Mouse (Mus musculus): ENCODE results near the gene Iqschfp. TPM values are rescaled to one million over a fixed set of nuclear protein-coding genes. Genes with fewer than 3 reads are reported as not detected.
"Not testable (repeated sequence)": the region's sequence is repeated elsewhere in the genome, so short reads cannot be mapped to it uniquely, and the experiment has no call there.

Iqschfp gene
- polyA plus RNA-seq, 1 experiment: not detected

GRCm38 (mm10) chr3:68077406-68077805 is 185.4 kb downstream of the Iqschfp start:
- no peaks in the 10 kb centered on the region for H3K79me3 ChIP-seq (ENCODE audit: low read depth)
- H3K36me3 ChIP-seq (ENCODE audit: control insufficient read depth, insufficient read depth): no peaks in the 10 kb centered on the region
- no peak overlapping the region for H3K4me3 ChIP-seq (ENCODE audit: insufficient read depth, poor library complexity, severe bottlenecking)
- no peaks in the 10 kb centered on the region for H3K79me2 ChIP-seq (ENCODE audit: control insufficient read depth, insufficient read depth)
- no peak for TF ChIP-seq USF1 (IDR thresholded peaks at IDR 0.05; ENCODE audit: low read depth)
- TF ChIP-seq FOSL1 (IDR thresholded peaks at IDR 0.05; ENCODE audit: insufficient read depth, low read length, poor library complexity, severe bottlenecking): no peak
- TF ChIP-seq MYOG (IDR thresholded peaks at IDR 0.05; ENCODE audit: control insufficient read depth, extremely low read depth, insufficient read length): no peak
- TF ChIP-seq CEBPB (IDR thresholded peaks at IDR 0.05; ENCODE audit: low read depth): no peak
- no peak for TF ChIP-seq CTCF (IDR thresholded peaks at IDR 0.05; ENCODE audit: control insufficient read depth, insufficient read depth, insufficient read length)
- no peak for TF ChIP-seq MYOD1 (IDR thresholded peaks at IDR 0.05; ENCODE audit: control insufficient read depth, insufficient read length, low read depth)
- no peak for TF ChIP-seq MAX (IDR thresholded peaks at IDR 0.05)
- no peak overlapping the region for H3ac ChIP-seq (ENCODE audit: control insufficient read depth, insufficient read length, low read depth)
- H3K27me3 ChIP-seq (ENCODE audit: control insufficient read depth, insufficient read depth, insufficient read length): no peaks in the 10 kb centered on the region

- Histone ChIP-seq H3K79me2 (ENCODE audit: control insufficient read depth, insufficient read depth) (no peaks in the 10 kb centered on the region), H3ac (ENCODE audit: control insufficient read depth, insufficient read length, low read depth) (no peak overlapping the region), H3K4me3 (ENCODE audit: insufficient read depth, poor library complexity, severe bottlenecking) (no peak overlapping the region), H3K79me3 (ENCODE audit: low read depth) (no peaks in the 10 kb centered on the region), H3K27me3 (ENCODE audit: control insufficient read depth, insufficient read depth, insufficient read length) (no peaks in the 10 kb centered on the region), H3K36me3 (ENCODE audit: control insufficient read depth, insufficient read depth) (no peaks in the 10 kb centered on the region)
- TF ChIP-seq MYOD1 (IDR thresholded peaks at IDR 0.05; ENCODE audit: control insufficient read depth, insufficient read length, low read depth): no peak
- TF ChIP-seq MAX (IDR thresholded peaks at IDR 0.05): no peak
- no peak for TF ChIP-seq USF1 (IDR thresholded peaks at IDR 0.05; ENCODE audit: low read depth)
- TF ChIP-seq CEBPB (IDR thresholded peaks at IDR 0.05; ENCODE audit: low read depth): no peak
- TF ChIP-seq FOSL1 (IDR thresholded peaks at IDR 0.05; ENCODE audit: insufficient read depth, low read length, poor library complexity, severe bottlenecking): no peak
- TF ChIP-seq MYOG (IDR thresholded peaks at IDR 0.05; ENCODE audit: control insufficient read depth, extremely low read depth, insufficient read length): no peak
- no peak for TF ChIP-seq CTCF (IDR thresholded peaks at IDR 0.05; ENCODE audit: control insufficient read depth, insufficient read depth, insufficient read length)
Observed at GRCm38 (mm10) chr3:68085024-68085423, 193.0 kb downstream of the Iqschfp start.

- no peak overlapping the region for H3ac ChIP-seq (ENCODE audit: control insufficient read depth, insufficient read length, low read depth)
- no peak for TF ChIP-seq MYOD1 (IDR thresholded peaks at IDR 0.05; ENCODE audit: control insufficient read depth, insufficient read length, low read depth)
- no peak for TF ChIP-seq USF1 (IDR thresholded peaks at IDR 0.05; ENCODE audit: low read depth)
- no peak for TF ChIP-seq CEBPB (IDR thresholded peaks at IDR 0.05; ENCODE audit: low read depth)
- TF ChIP-seq MAX (IDR thresholded peaks at IDR 0.05): no peak
- TF ChIP-seq FOSL1 (IDR thresholded peaks at IDR 0.05; ENCODE audit: insufficient read depth, low read length, poor library complexity, severe bottlenecking): no peak
- TF ChIP-seq MYOG (IDR thresholded peaks at IDR 0.05; ENCODE audit: control insufficient read depth, extremely low read depth, insufficient read length): no peak
- no peak for TF ChIP-seq CTCF (IDR thresholded peaks at IDR 0.05; ENCODE audit: control insufficient read depth, insufficient read depth, insufficient read length)
- H3K79me2 ChIP-seq (ENCODE audit: control insufficient read depth, insufficient read depth): no peaks in the 10 kb centered on the region
- no peak overlapping the region for H3K4me3 ChIP-seq (ENCODE audit: insufficient read depth, poor library complexity, severe bottlenecking)
- H3K27me3 ChIP-seq (ENCODE audit: control insufficient read depth, insufficient read depth, insufficient read length): no peaks in the 10 kb centered on the region
- H3K36me3 ChIP-seq (ENCODE audit: control insufficient read depth, insufficient read depth): no peaks in the 10 kb centered on the region
- no peaks in the 10 kb centered on the region for H3K79me3 ChIP-seq (ENCODE audit: low read depth)
Observed at GRCm38 (mm10) chr3:68092108-68092507, 200.1 kb downstream of the Iqschfp start.

GRCm38 (mm10) chr3:68096724-68097431 is 204.8 kb downstream of the Iqschfp start:
- Histone ChIP-seq H3K79me3 (ENCODE audit: low read depth) (no peaks in the 10 kb centered on the region), H3K79me2 (ENCODE audit: control insufficient read depth, insufficient read depth) (no peaks in the 10 kb centered on the region), H3K36me3 (ENCODE audit: control insufficient read depth, insufficient read depth) (no peaks in the 10 kb centered on the region), H3K4me3 (ENCODE audit: insufficient read depth, poor library complexity, severe bottlenecking) (no peak overlapping the region), H3K27me3 (ENCODE audit: control insufficient read depth, insufficient read depth, insufficient read length) (no peaks in the 10 kb centered on the region), H3ac (ENCODE audit: control insufficient read depth, insufficient read length, low read depth) (no peak overlapping the region)
- TF ChIP-seq MAX (IDR thresholded peaks at IDR 0.05): no peak
- TF ChIP-seq CTCF (IDR thresholded peaks at IDR 0.05; ENCODE audit: control insufficient read depth, insufficient read depth, insufficient read length): no peak
- TF ChIP-seq CEBPB (IDR thresholded peaks at IDR 0.05; ENCODE audit: low read depth): no peak
- no peak for TF ChIP-seq MYOD1 (IDR thresholded peaks at IDR 0.05; ENCODE audit: control insufficient read depth, insufficient read length, low read depth)

GRCm38 (mm10) chr3:68099561-68099960 is 207.5 kb downstream of the Iqschfp start:
- H3K36me3 ChIP-seq (ENCODE audit: control insufficient read depth, insufficient read depth); H3ac ChIP-seq (ENCODE audit: control insufficient read depth, insufficient read length, low read depth); H3K4me3 ChIP-seq (ENCODE audit: insufficient read depth, poor library complexity, severe bottlenecking); H3K79me3 ChIP-seq (ENCODE audit: low read depth); H3K79me2 ChIP-seq (ENCODE audit: control insufficient read depth, insufficient read depth); H3K27me3 ChIP-seq (ENCODE audit: control insufficient read depth, insufficient read depth, insufficient read length): not testable (repeated sequence)

- H3K27me3 ChIP-seq (ENCODE audit: control insufficient read depth, insufficient read depth, insufficient read length): no peaks in the 10 kb centered on the region
- H3ac ChIP-seq (ENCODE audit: control insufficient read depth, insufficient read length, low read depth): no peak overlapping the region
- no peaks in the 10 kb centered on the region for H3K79me2 ChIP-seq (ENCODE audit: control insufficient read depth, insufficient read depth)
- no peaks in the 10 kb centered on the region for H3K79me3 ChIP-seq (ENCODE audit: low read depth)
- no peaks in the 10 kb centered on the region for H3K36me3 ChIP-seq (ENCODE audit: control insufficient read depth, insufficient read depth)
- no peak for TF ChIP-seq CTCF (IDR thresholded peaks at IDR 0.05; ENCODE audit: control insufficient read depth, insufficient read depth, insufficient read length)
- TF ChIP-seq CEBPB (IDR thresholded peaks at IDR 0.05; ENCODE audit: low read depth): no peak
- TF ChIP-seq USF1 (IDR thresholded peaks at IDR 0.05; ENCODE audit: low read depth): no peak
- TF ChIP-seq MYOD1 (IDR thresholded peaks at IDR 0.05; ENCODE audit: control insufficient read depth, insufficient read length, low read depth): no peak
- TF ChIP-seq MYOG (IDR thresholded peaks at IDR 0.05; ENCODE audit: control insufficient read depth, extremely low read depth, insufficient read length): no peak
- no peak for TF ChIP-seq FOSL1 (IDR thresholded peaks at IDR 0.05; ENCODE audit: insufficient read depth, low read length, poor library complexity, severe bottlenecking)
- TF ChIP-seq MAX (IDR thresholded peaks at IDR 0.05): no peak
- no peak overlapping the region for H3K4me3 ChIP-seq (ENCODE audit: insufficient read depth, poor library complexity, severe bottlenecking)
Observed at GRCm38 (mm10) chr3:68101343-68101742, 209.3 kb downstream of the Iqschfp start.

All from C2C12 (cell line).